Mouse (Mus musculus) kidney, adult 2 months (tissue): ENCODE measurements around the gene Card14.
A peak's percentile ranks its signal among the peaks of the same experiment; 100 is the strongest.

Experiments
- CTCF ChIP-seq: fragments of 200-500 bp; conservative IDR thresholded peaks from 2 replicates; pipeline ENCODE4 v1.5.1; 2011; ENCODE audit warnings: low read depth, mild to moderate bottlenecking, control low read depth, low read length, moderate library complexity, mixed read lengths; ENCODE audit not compliant: insufficient read depth, insufficient read length
- POLR2A ChIP-seq: fragments of 200-500 bp; IDR thresholded peaks from one replicate; pipeline ENCODE4 v1.6.1; 2011; ENCODE audit warnings: low read depth, low read length, control low read depth

GRCm38 (mm10) chr11:119389851-119390270 is 82.3 kb downstream of the Card14 start:
- peak; percentile 10 for TF ChIP-seq POLR2A
- peak; percentile 36; the same call in 1 of the 2 replicates for TF ChIP-seq CTCF
